Mouse (Mus musculus) intestine, postnatal 0 days (tissue): Measurements from ENCODE around the gene Tlr6. TPM values are rescaled to one million over a fixed set of nuclear protein-coding genes. Genes with fewer than 3 reads are reported as not detected.

Experiments
- ATAC-seq: fragments of 200-750 bp; cut with Nextera tagmentation; 2 replicates; pipeline ENCODE4 v1.8.0; 2017; ENCODE audit warnings: mild to moderate bottlenecking, moderate TSS enrichment, moderate library complexity
- H3K27ac ChIP-seq: fragments of 300-500 bp; sonication (generic); 2 replicates; pipeline ENCODE4 v1.5.1; 2014; ENCODE audit warnings: mild to moderate bottlenecking, low read depth, low read length, moderate library complexity
- H3K27me3 ChIP-seq: fragments of 300-500 bp; sonication (generic); replicated peaks from 2 replicates; pipeline ENCODE4 v1.6.1; 2014; ENCODE audit warnings: low read length, mixed read lengths; ENCODE audit not compliant: control insufficient read depth, insufficient read depth
- H3K36me3 ChIP-seq: fragments of 300-500 bp; sonication (generic); 2 replicates; pipeline ENCODE4 v1.6.1; 2014; ENCODE audit warnings: mild to moderate bottlenecking, moderate library complexity; ENCODE audit not compliant: control insufficient read depth, insufficient read depth
- H3K4me1 ChIP-seq: fragments of 300-500 bp; sonication (generic); replicated peaks from 2 replicates; pipeline ENCODE4 v1.6.1; 2014; ENCODE audit warnings: antibody characterized with exemption, low read length, mixed read lengths; ENCODE audit not compliant: control insufficient read depth, insufficient read depth
- H3K4me2 ChIP-seq: fragments of 300-500 bp; sonication (generic); replicated peaks from 2 replicates; pipeline ENCODE4 v1.6.1; 2014; ENCODE audit warnings: low read depth, mild to moderate bottlenecking, moderate library complexity
- H3K4me3 ChIP-seq: fragments of 300-500 bp; sonication (generic); 2 replicates; pipeline ENCODE4 v1.5.1; 2014; ENCODE audit warnings: low read depth, low read length
- H3K9ac ChIP-seq: fragments of 300-500 bp; sonication (generic); 2 replicates; pipeline ENCODE4 v1.6.1; 2014; ENCODE audit warnings: mild to moderate bottlenecking, low read depth, low read length
- H3K9me3 ChIP-seq: fragments of 300-500 bp; sonication (generic); 2 replicates; pipeline ENCODE4 v1.6.1; 2016; ENCODE audit warnings: mixed run types; ENCODE audit not compliant: control insufficient read depth
- CTCF ChIP-seq: sonication (generic); IDR thresholded peaks from 2 replicates; pipeline ENCODE4 v1.5.1; 2016; ENCODE audit warnings: low read depth, mild to moderate bottlenecking, control low read depth, antibody characterized with exemption, moderate library complexity
- WGBS: fragments of 180-500 bp; shearing (Covaris S2); extraction: QIAGEN DNeasy Blood & Tissue Kit; methylation state at CpG from one replicate; pipeline ENCODE4 v1.1.7; 2014; 5-methylcytosine and 5-hydroxymethylcytosine counted together
- microRNA counts: library from miRNA; unstranded; fragments of <30 nt; microRNA quantifications from one replicate; lab custom pipeline; 2016
- microRNA-seq: library from miRNA; unstranded; fragments of <30 nt; microRNA quantifications from one replicate; pipeline ENCODE4, GENCODE M21; 2016
- polyA plus RNA-seq: library from polyadenylated mRNA; unstranded; fragments of >200 nt; fragmentation: Nextera tagmentation; extraction: Ambion mirVana; gene quantifications from 2 replicates; pipeline ENCODE4 v1.2.1, GENCODE M21; 2015

The Tlr6 gene
- polyA plus RNA-seq, 1 experiment from 2014 or later = 0.43 TPM

GRCm38 (mm10) chr5:64917161-64917560 lies 42.7 kb downstream of the Tlr6 start:
- H3K9me3 ChIP-seq = no peaks in the 10 kb centered on the region
- H3K27me3 ChIP-seq = no peaks in the 10 kb centered on the region
- no peaks in the 10 kb centered on the region for H3K36me3 ChIP-seq
- 89% methylated on average over 9 of the region's 9 CpGs for WGBS
- no peak overlapping the region for H3K4me2 ChIP-seq
- no peak overlapping the region for H3K4me3 ChIP-seq
- H3K4me1 ChIP-seq = no peaks in the 10 kb centered on the region
- no peak overlapping the region for H3K27ac ChIP-seq
- no peak for TF ChIP-seq CTCF
- H3K9ac ChIP-seq = no peak overlapping the region
- ATAC-seq = no peak

GRCm38 (mm10) chr5:64908585-64909284 lies 51.2 kb downstream of the Tlr6 start:
- H3K27ac ChIP-seq = no peak overlapping the region
- 81% methylated on average over 6 of the region's 6 CpGs for WGBS
- H3K4me2 ChIP-seq = no peak overlapping the region
- H3K9ac ChIP-seq = no peak overlapping the region
- no peaks in the 10 kb centered on the region for H3K4me1 ChIP-seq
- no peaks in the 10 kb centered on the region for H3K27me3 ChIP-seq
- TF ChIP-seq CTCF = no peak
- no peak overlapping the region for H3K4me3 ChIP-seq
- ATAC-seq = no peak
- no peaks in the 10 kb centered on the region for H3K9me3 ChIP-seq
- no peaks in the 10 kb centered on the region for H3K36me3 ChIP-seq

GRCm38 (mm10) chr5:64907906-64908305 lies 52.0 kb downstream of the Tlr6 start:
- no peak overlapping the region for H3K4me2 ChIP-seq
- no peak overlapping the region for H3K27ac ChIP-seq
- no peaks in the 10 kb centered on the region for H3K27me3 ChIP-seq
- H3K36me3 ChIP-seq = no peaks in the 10 kb centered on the region
- no peak overlapping the region for H3K9ac ChIP-seq
- no peak for ATAC-seq
- no peak for TF ChIP-seq CTCF
- no peaks in the 10 kb centered on the region for H3K9me3 ChIP-seq
- H3K4me1 ChIP-seq = no peaks in the 10 kb centered on the region
- no peak overlapping the region for H3K4me3 ChIP-seq
- WGBS = 84% methylated on average over 5 of the region's 5 CpGs

GRCm38 (mm10) chr5:64905516-64906271 lies 54.2 kb downstream of the Tlr6 start:
- Histone ChIP-seq H3K36me3 (no peaks in the 10 kb centered on the region), H3K4me1 (no peaks in the 10 kb centered on the region), H3K4me2 (no peak overlapping the region), H3K9ac (no peak overlapping the region), H3K9me3 (0 out of 2 replicates have a peak, but pooled peaks cover 6% of the 10 kb centered on the region), H3K27me3 (no peaks in the 10 kb centered on the region), H3K27ac (no peak overlapping the region), H3K4me3 (no peak overlapping the region)
- WGBS = 73% methylated on average over 14 of the region's 14 CpGs
- no peak for TF ChIP-seq CTCF
- no peak for ATAC-seq

MicroRNAs within 50 kb of the gene (microRNA counts, 519-probe panel; counts per million panel counts)
- microRNA mmu-miR-574-3p (lab: Ali Mortazavi, UCI) (3,215 counts per million, percentile 37 among the panel's probes with 10 or more counts), microRNA mmu-miR-574-5p (lab: Ali Mortazavi, UCI) (not detected)

Small RNA genes within 50 kb of the gene (microRNA-seq; reads per million reads assigned to microRNA genes)
- gene Mir574 = 176 reads per million, percentile 55 among the genes with 10 or more reads in this experiment

Other genes starting within 250 kb of the Tlr6 start
- 76.9 and 79.3 TPM in 2 replicates for gene Klf3, start 156.7 kb downstream of the Tlr6 start, polyA plus RNA-seq
- 1.0 and 1.6 TPM in 2 replicates for gene Tlr1, start 26.5 kb downstream of the Tlr6 start, polyA plus RNA-seq
- gene Fam114a1, start 10.0 kb upstream of the Tlr6 start, polyA plus RNA-seq = 30.5 and 31.8 TPM in 2 replicates
- 1.0 and 1.4 TPM in 2 replicates for gene Tmem156, start 132.0 kb upstream of the Tlr6 start, polyA plus RNA-seq
- 7.7 and 8.1 TPM in 2 replicates for gene Klhl5, start 147.4 kb upstream of the Tlr6 start, polyA plus RNA-seq
- gene Wdr19, start 239.6 kb upstream of the Tlr6 start, polyA plus RNA-seq = 1.7 TPM in 2 replicates